Mouse (Mus musculus): ENCODE data around the gene Icam4.

GRCm38 (mm10) chr9:20995069-20995468, 34.1 kb upstream of the Icam4 start:
- TF ChIP-seq POLR2A (IDR thresholded peaks at IDR 0.05; ENCODE audit: insufficient read length, low read depth) (no peak), MYOG (IDR thresholded peaks at IDR 0.05; ENCODE audit: control insufficient read depth in 1 of 3, insufficient read depth in 1 of 3, insufficient read length in 2 of 3, low read depth in 2 of 3) (no peak), MAX (IDR thresholded peaks at IDR 0.05; ENCODE audit: low read depth) (no peak), TCF12 (IDR thresholded peaks at IDR 0.05; ENCODE audit: insufficient read depth, poor library complexity, severe bottlenecking) (no peak), CEBPB (IDR thresholded peaks at IDR 0.05; ENCODE audit: insufficient read depth, poor library complexity, severe bottlenecking) (no peak), MYOD1 (IDR thresholded peaks at IDR 0.05; ENCODE audit: control insufficient read depth in 1 of 3, insufficient read length in 2 of 3, low read depth in 2 of 3) (no peak), TCF3 (IDR thresholded peaks at IDR 0.05; ENCODE audit: insufficient read length, low read depth) (no peak), REST (IDR thresholded peaks at IDR 0.05; ENCODE audit: insufficient read depth, insufficient read length) (no peak)

Measured in myocyte (in vitro differentiated cells).